Mouse (Mus musculus): Measurements from ENCODE around the gene Cdk14. TPM values are rescaled to one million over a fixed set of nuclear protein-coding genes. Genes with fewer than 3 reads are reported as not detected.
A peak's percentile ranks its signal among the peaks of the same experiment; 100 is the strongest.

Gene Cdk14
- polyA plus RNA-seq, 1 experiment = 2.6 TPM

DNA sequence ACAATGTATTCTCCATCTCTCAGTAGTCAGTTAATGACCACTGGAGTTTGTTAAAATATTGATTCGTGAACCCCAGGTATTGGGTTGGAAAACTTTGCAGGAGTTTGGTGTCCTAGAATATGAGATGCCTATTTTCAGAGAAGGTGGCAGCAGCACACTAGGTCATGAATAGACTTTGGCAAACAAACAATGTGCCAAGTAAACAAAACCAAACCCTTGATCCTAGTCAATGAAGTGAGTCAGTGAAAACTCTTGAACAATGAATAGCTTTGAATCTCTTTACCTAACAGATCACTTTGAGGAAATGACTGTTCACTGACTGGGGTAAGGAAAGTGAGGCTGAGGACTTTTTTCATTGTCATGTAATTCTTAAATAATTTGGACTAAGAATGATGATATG lies 537.3 kb downstream of the Cdk14 start:
- Histone ChIP-seq H3K4me3 (ENCODE audit: insufficient read depth, low read depth, low read length) (no peak overlapping the region), H3K27me3 (replicated peaks; ENCODE audit: control insufficient read depth, insufficient read depth, low read length) (no peaks in the 10 kb centered on the region), H3K27ac (ENCODE audit: insufficient read depth, low read depth, low read length) (no peak overlapping the region), H3K4me1 (ENCODE audit: control insufficient read depth, insufficient read depth, low read length) (no peaks in the 10 kb centered on the region), H3K36me3 (ENCODE audit: control insufficient read depth, insufficient read depth, low read length) (no peaks in the 10 kb centered on the region)
- no peak for TF ChIP-seq POLR2A (IDR thresholded peaks at IDR 0.05; ENCODE audit: low read depth, low read length)
- peak; percentile 19 for DNase-seq
- WGBS = 87% methylated on average over 1 of the region's 1 CpGs

DNA sequence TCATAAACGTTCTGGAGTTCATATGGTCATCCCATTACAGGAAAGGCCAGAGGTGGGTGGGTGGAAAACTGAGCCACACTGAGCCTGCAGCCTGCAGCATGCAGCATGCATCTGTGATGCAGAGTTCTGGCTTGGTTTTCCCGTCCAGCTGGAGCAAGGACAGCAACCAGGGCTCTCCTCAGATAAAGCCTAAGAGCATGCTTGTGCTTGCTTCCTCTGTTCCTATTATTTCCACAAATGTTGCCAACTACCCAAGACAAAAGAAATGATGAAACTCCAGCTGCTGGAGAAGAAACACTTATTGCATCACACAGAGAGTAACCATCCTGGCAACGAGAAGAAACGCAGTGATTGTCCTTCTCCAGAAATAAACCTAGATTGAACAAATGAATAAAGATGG lies 539.8 kb downstream of the Cdk14 start:
- no peak overlapping the region for H3K4me3 ChIP-seq (ENCODE audit: insufficient read depth, low read depth, low read length)
- DNase-seq = no peak
- H3K36me3 ChIP-seq (ENCODE audit: control insufficient read depth, insufficient read depth, low read length) = no peaks in the 10 kb centered on the region
- no peak for TF ChIP-seq POLR2A (IDR thresholded peaks at IDR 0.05; ENCODE audit: low read depth, low read length)
- TF ChIP-seq CTCF (conservative IDR thresholded peaks at IDR 0.05; ENCODE audit: insufficient read depth, insufficient read length, low read depth, low read length) = no peak
- no peak overlapping the region for H3K27ac ChIP-seq (ENCODE audit: insufficient read depth, low read depth, low read length)
- no peaks in the 10 kb centered on the region for H3K27me3 ChIP-seq (replicated peaks; ENCODE audit: control insufficient read depth, insufficient read depth, low read length)
- WGBS = 72% methylated on average over 4 of the region's 4 CpGs
- no peaks in the 10 kb centered on the region for H3K4me1 ChIP-seq (ENCODE audit: control insufficient read depth, insufficient read depth, low read length)

DNA sequence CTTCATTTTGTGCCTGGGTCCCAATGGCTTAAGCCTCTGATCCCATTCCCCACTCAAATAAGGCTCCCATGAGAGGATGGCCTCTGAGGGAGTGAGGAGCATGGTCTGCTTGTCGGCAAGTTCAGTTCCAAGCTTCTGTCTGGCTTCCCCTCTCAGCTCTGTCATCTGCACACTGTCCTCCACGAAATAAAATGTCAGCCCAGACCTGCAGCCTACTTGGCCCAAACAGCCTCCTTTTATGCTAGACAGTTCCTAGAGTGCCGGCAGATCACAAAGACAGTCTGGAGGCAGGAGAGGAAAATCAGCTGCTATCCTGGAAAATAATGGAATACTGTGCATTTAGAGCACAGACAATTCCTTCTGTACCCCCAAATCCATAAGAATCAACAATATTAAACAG lies 541.2 kb downstream of the Cdk14 start:
- no peak for DNase-seq
- TF ChIP-seq CTCF (conservative IDR thresholded peaks at IDR 0.05; ENCODE audit: insufficient read depth, insufficient read length, low read depth, low read length) (no peak), POLR2A (IDR thresholded peaks at IDR 0.05; ENCODE audit: low read depth, low read length) (no peak)
- H3K4me1 ChIP-seq (ENCODE audit: control insufficient read depth, insufficient read depth, low read length) = no peaks in the 10 kb centered on the region
- WGBS = 76% methylated on average over 3 of the region's 3 CpGs
- H3K36me3 ChIP-seq (ENCODE audit: control insufficient read depth, insufficient read depth, low read length) = no peaks in the 10 kb centered on the region
- H3K4me3 ChIP-seq (ENCODE audit: insufficient read depth, low read depth, low read length) = no peak overlapping the region
- no peaks in the 10 kb centered on the region for H3K27me3 ChIP-seq (replicated peaks; ENCODE audit: control insufficient read depth, insufficient read depth, low read length)
- no peak overlapping the region for H3K27ac ChIP-seq (ENCODE audit: insufficient read depth, low read depth, low read length)

DNA sequence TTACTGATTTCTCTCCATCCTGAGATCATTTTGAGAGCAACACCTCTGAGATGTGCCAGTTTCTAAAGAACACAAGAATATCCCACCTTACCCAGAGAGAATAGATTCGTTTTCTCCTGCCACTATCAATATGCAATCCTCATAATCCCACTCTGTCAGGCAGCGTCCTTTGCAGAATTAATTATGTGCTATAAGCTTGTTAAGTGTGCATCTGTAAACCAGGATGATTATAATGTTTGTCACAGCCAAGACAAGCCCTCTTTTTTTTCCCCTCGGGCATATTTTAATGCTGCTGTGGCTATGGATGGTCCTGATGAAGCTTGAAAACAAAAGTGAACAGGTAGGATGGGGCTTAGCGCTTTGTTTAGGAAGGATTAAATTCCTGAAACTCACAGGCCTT lies 542.5 kb downstream of the Cdk14 start:
- DNase-seq = no peak
- Histone ChIP-seq H3K4me3 (ENCODE audit: insufficient read depth, low read depth, low read length) (no peak overlapping the region), H3K4me1 (ENCODE audit: control insufficient read depth, insufficient read depth, low read length) (no peaks in the 10 kb centered on the region), H3K27me3 (replicated peaks; ENCODE audit: control insufficient read depth, insufficient read depth, low read length) (no peaks in the 10 kb centered on the region), H3K36me3 (ENCODE audit: control insufficient read depth, insufficient read depth, low read length) (no peaks in the 10 kb centered on the region), H3K27ac (ENCODE audit: insufficient read depth, low read depth, low read length) (no peak overlapping the region)
- TF ChIP-seq POLR2A (IDR thresholded peaks at IDR 0.05; ENCODE audit: low read depth, low read length) (no peak), CTCF (conservative IDR thresholded peaks at IDR 0.05; ENCODE audit: insufficient read depth, insufficient read length, low read depth, low read length) (no peak)
- WGBS = 77% methylated on average over 4 of the region's 4 CpGs

DNA sequence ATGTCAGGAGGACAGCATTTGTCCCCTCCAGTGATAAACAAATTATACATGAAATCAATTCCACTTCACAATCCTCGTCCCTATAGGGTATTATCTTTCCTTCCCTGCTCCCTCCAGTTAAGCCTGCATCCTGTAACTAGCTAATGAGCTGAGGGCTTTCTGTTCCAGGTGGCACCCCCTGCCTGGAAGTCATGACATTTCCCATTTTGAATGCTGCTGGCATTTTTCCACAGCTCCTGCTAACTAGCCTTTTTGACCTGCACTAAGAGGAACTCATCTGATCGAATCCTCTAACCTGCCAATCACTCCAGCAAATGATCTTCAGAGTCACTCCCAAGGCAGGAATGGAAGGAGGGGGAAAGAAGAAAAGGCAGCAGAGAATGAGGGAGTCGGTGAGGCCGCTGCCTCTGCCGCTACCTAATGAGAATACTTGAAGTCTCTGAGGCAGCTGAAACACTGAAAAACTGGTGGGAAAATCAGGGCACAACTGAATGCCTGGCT lies 542.9 kb downstream of the Cdk14 start:
- no peak for TF ChIP-seq POLR2A (IDR thresholded peaks at IDR 0.05; ENCODE audit: low read depth, low read length)
- no peak for TF ChIP-seq CTCF (conservative IDR thresholded peaks at IDR 0.05; ENCODE audit: insufficient read depth, insufficient read length, low read depth, low read length)
- WGBS = 63% methylated on average over 5 of the region's 5 CpGs
- no peak for DNase-seq
- Histone ChIP-seq H3K27me3 (replicated peaks; ENCODE audit: control insufficient read depth, insufficient read depth, low read length) (no peaks in the 10 kb centered on the region), H3K36me3 (ENCODE audit: control insufficient read depth, insufficient read depth, low read length) (no peaks in the 10 kb centered on the region), H3K4me1 (ENCODE audit: control insufficient read depth, insufficient read depth, low read length) (no peaks in the 10 kb centered on the region), H3K27ac (ENCODE audit: insufficient read depth, low read depth, low read length) (no peak overlapping the region), H3K4me3 (ENCODE audit: insufficient read depth, low read depth, low read length) (no peak overlapping the region)

DNA sequence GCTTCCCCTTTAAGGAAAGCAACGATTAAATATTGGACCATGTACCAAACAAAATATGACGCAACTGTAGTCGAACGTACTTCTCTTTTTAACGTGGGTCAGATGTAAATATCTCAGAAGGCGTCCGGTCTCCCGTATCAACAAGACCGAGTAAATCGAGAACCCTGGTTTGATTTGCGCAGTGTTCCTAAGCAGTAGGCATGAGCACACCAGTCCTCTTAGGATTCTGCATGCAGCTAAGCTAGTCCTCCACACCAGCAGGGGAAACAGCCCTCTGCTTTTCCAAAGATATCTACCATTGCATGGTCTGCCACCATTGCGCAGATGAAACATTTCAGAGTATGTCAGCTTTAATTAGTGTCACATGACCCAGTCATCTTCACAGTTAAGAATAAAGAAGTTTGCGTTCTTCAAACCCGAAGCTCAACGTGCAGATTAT lies 543.4 kb downstream of the Cdk14 start:
- no peaks in the 10 kb centered on the region for H3K27me3 ChIP-seq (replicated peaks; ENCODE audit: control insufficient read depth, insufficient read depth, low read length)
- no peak overlapping the region for H3K27ac ChIP-seq (ENCODE audit: insufficient read depth, low read depth, low read length)
- H3K4me3 ChIP-seq (ENCODE audit: insufficient read depth, low read depth, low read length) = no peak overlapping the region
- no peak for DNase-seq
- 75% methylated on average over 15 of the region's 15 CpGs for WGBS
- H3K4me1 ChIP-seq (ENCODE audit: control insufficient read depth, insufficient read depth, low read length) = no peaks in the 10 kb centered on the region
- no peaks in the 10 kb centered on the region for H3K36me3 ChIP-seq (ENCODE audit: control insufficient read depth, insufficient read depth, low read length)
- TF ChIP-seq POLR2A (IDR thresholded peaks at IDR 0.05; ENCODE audit: low read depth, low read length) (no peak), CTCF (conservative IDR thresholded peaks at IDR 0.05; ENCODE audit: insufficient read depth, insufficient read length, low read depth, low read length) (no peak)

DNA sequence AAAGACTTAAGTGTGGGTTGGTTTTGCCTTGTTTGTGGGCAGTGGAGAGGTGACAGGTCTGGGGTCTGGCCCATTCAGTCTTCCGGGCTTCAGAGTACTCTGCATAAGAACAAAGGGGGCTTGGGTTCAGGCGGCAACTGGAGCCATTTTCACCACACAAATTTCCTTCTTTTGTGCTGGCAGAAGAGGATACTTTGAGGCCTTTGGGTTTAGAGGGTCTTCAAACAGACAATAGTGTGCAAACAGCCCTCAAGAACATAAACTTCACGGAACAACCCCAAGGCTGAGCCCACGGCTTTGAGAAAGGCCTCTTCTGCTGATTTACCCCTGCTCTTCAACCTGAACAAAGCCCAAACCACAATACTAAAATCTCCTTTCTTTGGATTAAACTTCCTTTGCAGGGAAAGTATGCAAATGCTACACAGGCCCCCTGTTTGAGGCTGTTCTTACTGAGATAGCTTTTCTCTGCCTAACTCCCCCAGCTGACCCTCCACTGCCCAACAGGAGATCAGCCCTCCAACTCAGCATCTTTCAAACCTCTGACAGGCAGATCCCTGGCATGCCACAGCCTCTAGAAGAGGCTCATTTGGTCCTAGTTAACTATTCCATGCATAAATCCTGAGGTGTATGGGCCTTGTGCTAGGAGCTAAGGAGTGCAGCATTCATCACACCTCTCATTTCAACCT lies 549.9 kb downstream of the Cdk14 start:
- WGBS = 82% methylated on average over 4 of the region's 4 CpGs
- no peaks in the 10 kb centered on the region; the same call in 1 of the 2 replicates for H3K4me1 ChIP-seq (ENCODE audit: control insufficient read depth, insufficient read depth, low read length)
- H3K4me3 ChIP-seq (ENCODE audit: insufficient read depth, low read depth, low read length) = no peak overlapping the region
- DNase-seq = no peak
- no peak for TF ChIP-seq POLR2A (IDR thresholded peaks at IDR 0.05; ENCODE audit: low read depth, low read length)
- TF ChIP-seq CTCF (conservative IDR thresholded peaks at IDR 0.05; ENCODE audit: insufficient read depth, insufficient read length, low read depth, low read length) = no peak
- H3K27me3 ChIP-seq (replicated peaks; ENCODE audit: control insufficient read depth, insufficient read depth, low read length) = no peaks in the 10 kb centered on the region
- no peak overlapping the region for H3K27ac ChIP-seq (ENCODE audit: insufficient read depth, low read depth, low read length)
- no peaks in the 10 kb centered on the region for H3K36me3 ChIP-seq (ENCODE audit: control insufficient read depth, insufficient read depth, low read length)

Data from kidney, adult 2 months (tissue).